ENCODE assay signal across 16 mouse cellular contexts in genomic region chr12:70556820-70557219, GRCm38 (mm10).
DNase-seq lines count a peak whose midpoint lies in the region; ATAC-seq lines count a peak whose summit lies in the region.
"Had no signal": no experiment of that assay in that cellular context is flagged by ENCODE, and none has a peak within 500 bp of the region (broad histone marks: within the 10 kb centered on the region; RNA-seq: fewer than 3 reads in every experiment).

No protein-coding gene starts in this region.

- no peaks in the 10 kb centered on the region for H3K27me3 ChIP-seq in heart, embryonic 14.5 days (ENCODE audit: control insufficient read depth, insufficient read depth, low read length)
- H3K27me3 ChIP-seq: intestine, embryonic 15.5 days had no signal

- H3K9ac ChIP-seq in heart, embryonic 14.5 days (ENCODE audit: low read length), result no peak overlapping the region
- H3K9ac ChIP-seq: intestine, embryonic 15.5 days; liver, embryonic 14.5 days had no signal

- DNase-seq in cerebellum, adult 8-10 months, result peak; percentile 16
- DNase-seq in cerebellum, adult 11-12 months, result no peak
- no peak for DNase-seq in heart, postnatal 25 days (ENCODE audit: low spot score)
- DNase-seq in 3T3-L1 (ENCODE audit: low read depth, low spot score), result peak; percentile 51
- peak; percentile 76 to 82 for DNase-seq in cerebellum, postnatal 10 days
- no peak for DNase-seq in thymus, postnatal 25 days
- no peak for DNase-seq in spleen, postnatal 10 days (ENCODE audit: low spot score in 2 of 2)
- DNase-seq: kidney, postnatal 10 days; right cerebral cortex, postnatal 4 days; thymus, postnatal 14 days had no signal

- H3K9me3 ChIP-seq in heart, embryonic 14.5 days (ENCODE audit: control insufficient read depth, low read length), result no peaks in the 10 kb centered on the region
- H3K9me3 ChIP-seq: intestine, embryonic 15.5 days; limb, embryonic 10.5 days; megakaryocyte, embryonic 14.5 days had no signal

- WGBS in heart, embryonic 14.5 days, result 7% methylated on average over 6 of the region's 6 CpGs

- H3K36me3 ChIP-seq in heart, embryonic 14.5 days (ENCODE audit: control insufficient read depth, insufficient read depth, low read length), result no peaks in the 10 kb centered on the region
- H3K36me3 ChIP-seq: intestine, embryonic 15.5 days; limb, embryonic 10.5 days had no signal

- peak overlapping the region in 1 of 2 experiments; percentile 20; a peak in 1 of 4 replicates for H3K27ac ChIP-seq in heart, embryonic 14.5 days (replicated peaks in 1 of 2; ENCODE audit: control insufficient read depth in 1 of 2, insufficient read depth in 1 of 2, low read depth in 2 of 2, low read length in 2 of 2)
- H3K27ac ChIP-seq: intestine, embryonic 15.5 days; limb, embryonic 10.5 days; liver, embryonic 14.5 days had no signal

- no peak overlapping the region for H3K4me3 ChIP-seq in heart, embryonic 14.5 days (ENCODE audit: control insufficient read depth in 1 of 2, insufficient read depth in 1 of 2, low read depth in 1 of 2, low read length in 2 of 2)
- H3K4me3 ChIP-seq: intestine, embryonic 15.5 days; limb, embryonic 10.5 days; megakaryocyte, embryonic 14.5 days; myocyte had no signal

- H3K4me2 ChIP-seq in heart, embryonic 14.5 days (ENCODE audit: low read length), result 0 out of 2 replicates have a peak overlapping the region, but pooled peaks have one; percentile 7
- H3K4me2 ChIP-seq: intestine, embryonic 15.5 days had no signal

- ATAC-seq in heart, embryonic 14.5 days (ENCODE audit: insufficient number of reproducible peaks, insufficient read depth, low FRiP score, low read depth), result peak; percentile 26; the same call in 1 of the 2 replicates
- ATAC-seq: intestine, embryonic 15.5 days had no signal

- intact Hi-C loops in heart, postnatal 25 days (cut with DNase I), result loop anchor here (2.0 kb wide), 1 partner anchor 94 kb away; no protein-coding TSS in a partner anchor

- peaks cover 8 to 21% of the 10 kb centered on the region in 2 experiments for H3K4me1 ChIP-seq in heart, embryonic 14.5 days (ENCODE audit: control insufficient read depth in 2 of 2, insufficient read depth in 2 of 2, low read length in 2 of 2)
- H3K4me1 ChIP-seq: intestine, embryonic 15.5 days; limb, embryonic 10.5 days; megakaryocyte, embryonic 14.5 days had no signal

Comparison
In these comparisons a context has a peak if more than half of its experiments do, and no peak if none do; other contexts are left out.
1. DNase-seq: peak in cerebellum, adult 8-10 months (single experiment), 3T3-L1 (single experiment) and cerebellum, postnatal 10 days (2 of 2); none in cerebellum, adult 11-12 months (single experiment), heart, postnatal 25 days (single experiment), thymus, postnatal 25 days (single experiment) and spleen, postnatal 10 days (0 of 2).